Mouse (Mus musculus): ENCODE results near the gene Sorcs2. TPM values are rescaled to one million over a fixed set of nuclear protein-coding genes. Genes with fewer than 3 reads are reported as not detected.

Sorcs2 gene
- polyA plus RNA-seq, 1 experiment: 24.9 TPM

DNA sequence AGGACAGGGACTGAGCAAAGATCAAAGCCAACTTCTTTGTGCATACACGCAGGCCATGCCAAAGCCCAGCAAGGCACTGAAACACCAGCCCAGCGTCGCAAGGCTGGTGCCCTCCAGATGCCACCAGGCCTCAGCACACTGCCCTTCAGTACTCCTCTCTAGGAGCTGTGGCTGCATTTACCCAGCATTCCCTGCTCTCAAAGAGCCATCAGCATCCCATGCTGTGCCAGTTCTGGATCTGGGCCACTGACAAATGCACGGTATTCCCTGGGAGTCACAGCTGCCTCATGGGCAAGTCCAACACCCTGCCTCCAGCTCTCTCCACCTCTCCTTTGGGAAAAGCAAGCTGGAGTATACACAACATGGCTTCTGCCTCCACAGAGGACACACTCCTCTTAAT, 177.8 kb downstream of the Sorcs2 start:
- H3K27ac ChIP-seq (replicated peaks; ENCODE audit: low read depth, low read length): no peak overlapping the region
- H3K4me1 ChIP-seq (ENCODE audit: control insufficient read depth, insufficient read depth, insufficient read length, low read length): no peaks in the 10 kb centered on the region
- no peak overlapping the region for H3K4me3 ChIP-seq (ENCODE audit: insufficient read depth, low read depth, low read length)

DNA sequence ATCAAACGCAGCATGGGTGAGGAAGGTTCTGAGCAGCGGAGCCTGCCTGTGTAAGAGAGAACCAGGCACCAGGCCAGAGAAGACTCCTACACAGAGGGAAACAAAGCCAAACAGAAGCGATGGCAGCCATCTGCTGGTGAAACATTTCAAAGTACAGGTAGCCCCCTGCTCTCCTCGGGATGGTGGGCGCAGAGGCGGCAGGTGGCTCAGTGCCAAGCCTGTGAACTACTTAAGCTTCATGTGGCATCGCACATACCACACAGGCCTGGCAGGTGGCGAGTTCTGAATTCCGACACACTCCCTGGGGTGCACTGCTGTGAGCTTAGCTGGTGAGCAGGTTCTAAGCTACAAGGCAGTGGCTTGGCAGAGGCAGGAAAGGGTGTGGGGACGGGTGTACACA, 184.6 kb downstream of the Sorcs2 start:
- no peaks in the 10 kb centered on the region for H3K4me1 ChIP-seq (ENCODE audit: control insufficient read depth, insufficient read depth, insufficient read length, low read length)
- H3K27ac ChIP-seq (replicated peaks; ENCODE audit: low read depth, low read length): no peak overlapping the region
- H3K4me3 ChIP-seq (ENCODE audit: insufficient read depth, low read depth, low read length): no peak overlapping the region

DNA sequence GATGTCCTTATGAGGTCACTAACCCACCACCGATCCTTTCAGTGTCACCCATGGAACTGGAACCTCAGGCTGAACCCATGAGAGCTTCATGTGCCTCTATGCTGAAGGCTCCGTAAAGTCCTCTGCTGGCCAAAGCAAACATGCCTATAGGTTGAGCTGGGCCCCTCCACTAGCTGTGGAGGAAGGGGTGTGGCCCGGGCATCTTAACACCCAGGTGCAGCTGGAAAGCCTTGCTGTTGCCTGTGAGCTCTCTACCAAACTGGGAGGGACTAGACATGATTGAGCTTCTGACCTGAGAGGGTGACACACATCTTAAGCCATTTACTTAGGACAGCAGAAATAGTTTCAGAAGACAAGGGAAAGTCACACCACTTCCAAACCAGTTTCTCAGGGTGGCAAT, 189.1 kb downstream of the Sorcs2 start:
- no peak overlapping the region for H3K27ac ChIP-seq (replicated peaks; ENCODE audit: low read depth, low read length)
- H3K4me1 ChIP-seq (ENCODE audit: control insufficient read depth, insufficient read depth, insufficient read length, low read length): no peaks in the 10 kb centered on the region
- no peak overlapping the region for H3K4me3 ChIP-seq (ENCODE audit: insufficient read depth, low read depth, low read length)

DNA sequence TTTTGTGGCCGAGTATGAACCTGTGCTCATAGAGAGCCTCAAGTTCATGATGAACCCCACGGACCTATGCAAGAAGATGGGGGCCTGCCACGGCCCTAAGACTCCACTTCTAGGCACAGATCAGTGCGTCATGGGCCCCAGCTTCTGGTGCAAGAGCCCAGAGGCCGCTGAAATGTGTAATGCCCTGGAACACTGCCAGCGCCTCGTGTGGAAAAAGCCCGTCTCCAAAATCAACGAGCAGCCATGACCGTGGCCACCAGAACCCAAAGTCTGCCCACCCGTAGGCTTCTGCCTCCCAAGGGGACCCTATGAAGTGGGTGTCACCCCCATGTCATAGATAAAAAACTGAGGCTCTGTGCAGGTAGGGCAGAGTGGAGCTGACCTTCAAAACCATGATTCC, 192.5 kb downstream of the Sorcs2 start:
- H3K27ac ChIP-seq (replicated peaks; ENCODE audit: low read depth, low read length): no peak overlapping the region
- no peaks in the 10 kb centered on the region for H3K4me1 ChIP-seq (ENCODE audit: control insufficient read depth, insufficient read depth, insufficient read length, low read length)
- H3K4me3 ChIP-seq (ENCODE audit: insufficient read depth, low read depth, low read length): no peak overlapping the region

DNA sequence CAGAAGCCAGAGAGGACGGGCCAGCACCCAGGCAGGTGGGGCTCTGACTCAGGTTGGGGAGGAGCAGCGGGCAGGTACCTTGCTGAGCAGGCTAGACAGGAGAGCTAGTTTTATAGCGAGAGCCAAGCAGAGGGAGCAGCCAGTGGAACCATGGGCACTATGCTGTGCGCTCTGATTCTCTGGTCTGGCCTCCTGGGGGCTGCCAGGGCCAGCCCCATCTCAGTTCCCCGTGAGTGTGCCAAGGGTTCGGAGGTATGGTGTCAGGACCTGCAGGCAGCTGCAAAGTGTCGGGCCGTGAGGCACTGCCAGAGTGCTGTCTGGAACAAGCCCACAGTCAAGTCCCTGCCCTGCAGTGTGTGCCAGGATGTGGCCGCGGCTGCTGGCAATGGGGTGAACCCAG, 194.0 kb downstream of the Sorcs2 start, which contains the start of gene Psapl1:
Gene Psapl1, plus strand, starts transcription at position 106 of the 400 bp plus-strand sequence.
- Histone ChIP-seq H3K4me3 (ENCODE audit: insufficient read depth, low read depth, low read length) (no peak within 1 kb of the TSS), H3K4me1 (ENCODE audit: control insufficient read depth, insufficient read depth, insufficient read length, low read length) (no peaks in the 10 kb centered on the region), H3K27ac (replicated peaks; ENCODE audit: low read depth, low read length) (no peak within 1 kb of the TSS)

DNA sequence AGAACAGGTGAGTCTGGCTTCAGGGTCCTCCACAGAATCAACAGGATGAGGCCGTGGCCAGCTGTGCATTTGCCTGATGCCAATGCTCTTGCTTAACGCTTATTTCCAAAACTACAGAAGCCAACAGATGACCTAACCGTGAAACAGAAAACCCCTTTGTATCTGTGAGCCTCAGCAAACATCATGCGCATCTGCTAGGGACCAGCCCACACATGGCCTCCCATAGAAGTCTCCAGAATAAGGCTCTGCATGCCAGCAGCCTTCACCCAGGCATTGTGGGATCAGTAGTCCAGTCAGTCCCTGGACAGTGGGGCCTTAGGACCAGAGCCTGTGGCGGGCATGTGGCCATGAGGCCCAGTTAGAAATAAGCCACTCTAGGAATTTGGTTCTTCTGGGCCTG, 194.5 kb downstream of the Sorcs2 start:
- Histone ChIP-seq H3K4me3 (ENCODE audit: insufficient read depth, low read depth, low read length) (no peak overlapping the region), H3K4me1 (ENCODE audit: control insufficient read depth, insufficient read depth, insufficient read length, low read length) (no peaks in the 10 kb centered on the region), H3K27ac (replicated peaks; ENCODE audit: low read depth, low read length) (no peak overlapping the region)

DNA sequence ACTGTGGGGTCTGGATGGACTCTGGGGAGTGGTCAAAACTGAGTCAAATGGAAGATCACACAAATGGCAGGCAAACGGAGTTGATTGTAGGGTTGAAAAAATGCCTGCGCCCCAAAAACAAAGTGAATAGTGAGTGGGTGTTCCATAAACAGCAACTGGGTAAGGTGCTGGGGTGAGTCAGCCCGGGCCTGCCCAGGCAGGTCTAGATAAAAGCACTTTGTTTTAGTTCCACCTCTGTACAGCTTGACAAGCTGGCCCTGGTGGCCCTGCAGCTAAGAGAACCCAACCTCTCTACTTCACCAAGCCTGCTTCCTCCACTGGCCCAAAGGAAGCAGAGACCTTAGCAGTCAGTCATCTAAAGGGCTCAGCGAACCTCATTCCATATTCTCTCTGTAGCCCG, 195.2 kb downstream of the Sorcs2 start:
- H3K27ac ChIP-seq (replicated peaks; ENCODE audit: low read depth, low read length): no peak overlapping the region
- no peaks in the 10 kb centered on the region for H3K4me1 ChIP-seq (ENCODE audit: control insufficient read depth, insufficient read depth, insufficient read length, low read length)
- no peak overlapping the region for H3K4me3 ChIP-seq (ENCODE audit: insufficient read depth, low read depth, low read length)

DNA sequence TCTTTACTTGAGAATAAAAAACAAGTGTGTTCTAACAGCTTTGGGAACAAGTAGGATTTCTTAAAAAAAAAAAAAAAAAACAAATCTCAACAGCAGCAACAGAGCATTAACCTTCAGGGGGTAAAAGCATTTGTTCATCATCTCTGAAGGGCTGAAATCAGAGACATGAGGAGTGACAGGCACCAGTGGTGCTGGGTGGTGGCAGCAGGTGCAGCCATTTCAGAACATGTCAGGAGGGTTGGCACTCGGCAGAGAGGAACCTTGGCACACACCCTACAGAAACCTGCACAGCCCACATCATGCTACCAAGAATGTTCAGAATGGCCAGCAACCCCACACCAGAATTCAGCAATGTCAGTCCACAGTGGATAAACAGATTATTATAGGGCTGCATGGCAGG, 198.4 kb downstream of the Sorcs2 start:
- Histone ChIP-seq H3K4me1 (ENCODE audit: control insufficient read depth, insufficient read depth, insufficient read length, low read length) (peaks cover 5% of the 10 kb centered on the region; the same call in 1 of the 2 replicates), H3K27ac (replicated peaks; ENCODE audit: low read depth, low read length) (no peak overlapping the region), H3K4me3 (ENCODE audit: insufficient read depth, low read depth, low read length) (no peak overlapping the region)

DNA sequence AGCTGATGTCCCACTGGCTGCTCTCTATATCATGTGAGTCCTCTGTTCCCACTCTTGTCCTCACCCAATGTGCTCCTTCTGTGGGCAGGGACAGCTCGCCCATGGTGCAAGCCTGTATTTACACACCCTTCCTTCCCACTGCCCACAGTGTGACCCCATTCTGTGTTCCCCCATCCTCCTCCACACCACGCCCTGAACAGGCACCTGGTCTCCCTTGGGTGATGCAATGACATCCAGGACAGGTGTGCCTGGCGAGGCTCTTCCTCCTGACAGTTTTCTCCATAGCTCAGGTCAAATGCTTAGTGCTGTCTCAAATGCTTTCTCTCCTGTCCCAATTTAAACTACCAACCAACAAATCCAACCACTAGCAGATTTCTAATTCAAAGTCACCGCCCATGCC, 202.5 kb downstream of the Sorcs2 start:
- Histone ChIP-seq H3K4me3 (ENCODE audit: insufficient read depth, low read depth, low read length) (no peak overlapping the region), H3K27ac (replicated peaks; ENCODE audit: low read depth, low read length) (no peak overlapping the region), H3K4me1 (ENCODE audit: control insufficient read depth, insufficient read depth, insufficient read length, low read length) (peaks cover 5% of the 10 kb centered on the region; the same call in 1 of the 2 replicates)

DNA sequence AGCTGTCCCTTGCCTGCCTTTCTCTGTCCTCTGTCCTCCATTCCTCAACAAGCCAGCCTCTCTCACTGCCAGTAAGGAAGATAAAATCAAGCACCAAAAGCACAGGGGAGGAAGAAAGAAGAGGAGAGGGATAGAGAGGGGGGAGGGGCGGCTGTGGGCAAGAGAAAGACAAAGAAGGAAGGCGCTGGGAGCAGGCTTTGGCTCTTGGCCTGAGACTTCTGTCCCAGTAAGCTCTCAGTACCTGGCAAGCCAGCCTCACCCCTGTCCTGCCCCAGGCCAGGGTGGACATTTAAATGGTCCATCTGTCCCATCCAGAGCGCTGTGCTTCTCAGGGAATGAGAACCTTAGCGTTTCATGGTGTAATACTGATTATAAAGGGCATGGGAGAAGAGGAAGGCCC, 203.3 kb downstream of the Sorcs2 start:
- Histone ChIP-seq H3K4me3 (ENCODE audit: insufficient read depth, low read depth, low read length) (no peak overlapping the region), H3K27ac (replicated peaks; ENCODE audit: low read depth, low read length) (no peak overlapping the region), H3K4me1 (ENCODE audit: control insufficient read depth, insufficient read depth, insufficient read length, low read length) (peaks cover 5% of the 10 kb centered on the region; the same call in 1 of the 2 replicates)

DNA sequence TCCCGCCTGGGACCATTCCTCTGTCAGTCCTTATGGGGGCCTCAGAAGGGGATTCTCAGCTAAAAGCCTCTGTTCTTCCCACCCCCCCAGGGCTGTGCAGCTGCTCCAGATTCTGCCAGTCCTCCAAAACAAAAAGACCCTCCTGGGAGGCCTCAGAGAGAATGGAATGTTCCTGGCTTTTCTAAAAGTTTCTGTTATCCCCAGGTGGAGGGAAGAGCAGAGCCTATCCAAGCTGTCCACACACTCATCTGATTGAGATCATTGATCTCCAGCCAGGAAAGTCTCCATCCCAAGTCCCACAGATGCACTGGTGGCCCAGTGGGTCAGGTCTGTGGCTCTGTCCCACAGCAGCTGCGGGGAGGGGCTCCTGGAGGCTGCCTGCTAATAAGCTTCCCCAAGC, 205.3 kb downstream of the Sorcs2 start:
- no peak overlapping the region for H3K27ac ChIP-seq (replicated peaks; ENCODE audit: low read depth, low read length)
- H3K4me3 ChIP-seq (ENCODE audit: insufficient read depth, low read depth, low read length): no peak overlapping the region
- H3K4me1 ChIP-seq (ENCODE audit: control insufficient read depth, insufficient read depth, insufficient read length, low read length): peaks cover 5% of the 10 kb centered on the region; the same call in 1 of the 2 replicates

DNA sequence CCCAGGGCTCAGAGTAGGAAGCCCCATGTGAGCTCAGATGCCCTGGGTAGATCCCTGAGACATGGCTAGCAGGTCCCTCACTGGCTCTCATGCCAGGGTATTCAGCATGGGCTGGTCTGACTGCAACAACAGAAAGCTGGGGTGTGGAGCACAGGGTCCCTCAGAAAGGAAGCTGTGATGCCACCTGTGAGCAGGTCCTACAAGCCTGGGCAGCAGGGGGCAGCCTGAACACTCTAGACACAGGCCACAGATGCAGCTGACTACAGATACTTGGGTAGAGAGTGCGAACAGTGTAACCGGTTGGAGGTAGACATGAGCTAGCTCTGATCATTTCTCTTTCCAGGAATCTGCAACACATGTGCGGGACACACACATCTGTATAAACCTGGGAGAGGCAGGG, 206.1 kb downstream of the Sorcs2 start:
- Histone ChIP-seq H3K4me1 (ENCODE audit: control insufficient read depth, insufficient read depth, insufficient read length, low read length) (peaks cover 5% of the 10 kb centered on the region; the same call in 1 of the 2 replicates), H3K4me3 (ENCODE audit: insufficient read depth, low read depth, low read length) (no peak overlapping the region), H3K27ac (replicated peaks; ENCODE audit: low read depth, low read length) (no peak overlapping the region)

DNA sequence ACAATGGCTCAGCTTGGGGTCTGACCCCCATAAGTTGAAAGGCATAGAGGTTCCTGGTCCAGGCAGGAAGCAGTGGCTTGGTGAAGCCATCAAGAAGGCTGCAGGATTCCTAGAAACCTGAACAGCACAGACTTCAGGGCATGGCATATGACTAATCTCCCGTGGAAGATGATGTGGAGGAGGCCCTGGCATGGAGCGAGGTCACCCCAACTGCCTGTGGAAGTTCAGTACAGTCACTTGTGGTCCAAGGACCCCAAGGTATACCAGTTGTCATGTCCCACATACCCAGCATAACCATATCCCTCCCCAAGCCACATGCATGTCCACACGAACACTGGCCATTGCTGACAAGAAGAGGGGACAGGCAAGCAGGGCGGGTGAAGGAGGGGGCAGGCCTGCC, 206.7 kb downstream of the Sorcs2 start:
- Histone ChIP-seq H3K4me1 (ENCODE audit: control insufficient read depth, insufficient read depth, insufficient read length, low read length) (peaks cover 5% of the 10 kb centered on the region; the same call in 1 of the 2 replicates), H3K27ac (replicated peaks; ENCODE audit: low read depth, low read length) (no peak overlapping the region), H3K4me3 (ENCODE audit: insufficient read depth, low read depth, low read length) (no peak overlapping the region)

DNA sequence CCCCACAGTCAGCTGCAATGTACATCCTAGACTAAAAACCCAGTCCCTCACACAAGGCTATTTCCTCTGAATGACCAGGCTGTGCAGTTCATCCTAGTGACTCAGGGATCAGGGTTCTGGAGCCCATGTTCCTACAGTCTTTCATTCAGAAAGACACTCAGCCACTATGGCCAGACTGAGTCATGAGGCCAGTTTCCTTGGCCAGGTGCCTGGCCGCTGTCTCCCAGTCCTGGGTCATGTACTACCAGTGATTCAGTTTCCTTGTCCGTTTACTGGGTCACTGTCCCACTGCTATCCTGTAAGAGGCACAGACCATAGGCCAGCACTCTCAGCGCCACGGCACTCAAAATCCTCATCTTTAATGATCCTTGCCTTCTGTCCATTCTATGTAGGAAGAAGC, 209.6 kb downstream of the Sorcs2 start:
- H3K4me3 ChIP-seq (ENCODE audit: insufficient read depth, low read depth, low read length): no peak overlapping the region
- H3K4me1 ChIP-seq (ENCODE audit: control insufficient read depth, insufficient read depth, insufficient read length, low read length): no peaks in the 10 kb centered on the region
- no peak overlapping the region for H3K27ac ChIP-seq (replicated peaks; ENCODE audit: low read depth, low read length)

DNA sequence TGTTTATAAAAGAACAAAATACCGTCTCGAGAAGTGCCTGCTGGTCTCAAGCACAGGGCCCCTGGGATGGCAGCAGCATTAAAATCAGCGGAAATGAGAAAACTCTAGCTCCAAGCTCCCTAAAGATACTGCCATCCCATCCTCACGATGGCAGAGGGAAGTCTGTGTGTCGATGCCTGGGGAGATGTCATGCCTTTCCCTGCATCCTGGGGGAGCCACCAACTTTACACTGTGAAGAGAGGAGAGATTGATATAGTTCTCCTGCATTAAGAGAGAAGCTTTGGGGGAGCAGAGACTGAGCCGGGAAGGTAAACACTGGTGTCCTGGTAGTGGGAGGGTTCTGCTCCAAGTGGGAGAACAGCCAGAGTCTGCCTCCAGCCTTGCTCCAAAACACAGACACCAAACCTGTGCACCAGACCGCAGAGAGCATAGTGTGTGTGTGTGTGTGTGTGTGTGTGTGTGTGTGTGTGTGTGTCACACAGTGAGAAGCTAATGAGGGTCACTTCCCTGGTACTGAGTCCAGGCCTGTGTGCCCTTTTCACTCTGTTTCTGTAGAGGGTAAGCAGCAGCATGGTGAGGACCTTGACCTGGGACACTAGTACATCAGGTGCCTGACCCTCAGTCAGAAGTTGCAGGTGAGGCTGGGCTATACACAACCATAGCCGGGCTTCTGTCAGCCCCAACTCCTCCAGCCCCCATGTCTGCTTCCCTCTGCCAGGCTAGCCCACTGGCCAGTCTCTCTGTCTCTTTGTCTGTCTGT, 211.5 kb downstream of the Sorcs2 start:
- no peaks in the 10 kb centered on the region for H3K4me1 ChIP-seq (ENCODE audit: control insufficient read depth, insufficient read depth, insufficient read length, low read length)
- no peak overlapping the region for H3K4me3 ChIP-seq (ENCODE audit: insufficient read depth, low read depth, low read length)
- H3K27ac ChIP-seq (replicated peaks; ENCODE audit: low read depth, low read length): no peak overlapping the region

DNA sequence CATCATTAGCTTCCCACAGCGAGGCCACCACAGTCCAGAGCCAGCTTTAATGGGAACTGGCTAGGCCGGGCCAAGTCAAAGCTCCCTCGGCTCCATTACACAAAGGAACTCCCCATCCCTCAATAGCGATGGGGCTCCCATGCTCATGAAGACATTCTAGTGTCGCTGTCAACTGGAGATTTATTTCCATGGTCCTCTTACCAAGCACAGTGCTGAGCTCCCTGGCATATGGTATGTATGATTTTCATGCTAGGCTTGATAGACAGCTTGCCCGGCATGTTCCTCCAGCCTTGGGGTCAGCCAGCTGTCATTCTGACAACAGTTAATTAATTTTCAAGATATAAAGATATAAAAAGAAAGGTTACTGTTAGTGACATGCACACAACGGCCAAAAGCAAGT, 215.6 kb downstream of the Sorcs2 start:
- Histone ChIP-seq H3K4me3 (ENCODE audit: insufficient read depth, low read depth, low read length) (no peak overlapping the region), H3K4me1 (ENCODE audit: control insufficient read depth, insufficient read depth, insufficient read length, low read length) (no peaks in the 10 kb centered on the region)

More for the DNA sequence above, 215.6 kb downstream of the Sorcs2 start:
- H3K27ac ChIP-seq (replicated peaks; ENCODE audit: low read depth, low read length): no peak overlapping the region
